Mouse (Mus musculus): ENCODE data around the gene Gpr179. TPM values are rescaled to one million over a fixed set of nuclear protein-coding genes. Genes with fewer than 3 reads are reported as not detected.

Gpr179 gene
- polyA plus RNA-seq, 1 experiment from 2014 or later, result 0.30 TPM

DNA sequence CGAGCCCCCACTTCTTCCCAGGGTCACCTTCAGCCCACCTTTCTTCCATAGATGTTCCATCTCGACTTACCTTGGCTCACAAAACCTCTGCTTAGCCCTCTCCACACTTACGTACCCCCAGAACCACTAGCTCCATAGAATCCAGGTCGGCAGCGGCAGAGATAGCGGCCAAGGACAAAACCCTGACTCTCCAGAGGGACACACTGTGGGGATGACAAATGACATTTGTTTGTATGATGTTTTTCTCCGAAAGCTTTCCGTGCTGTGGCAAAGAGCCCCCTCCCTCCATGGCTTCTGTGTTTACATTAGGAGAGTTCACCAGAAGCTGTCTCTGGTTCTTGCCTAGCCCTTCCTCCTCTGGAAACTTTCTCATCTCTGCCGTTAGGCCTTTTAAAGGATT lies 4.6 kb downstream of the Gpr179 start:
- no peaks in the 10 kb centered on the region for H3K9me3 ChIP-seq (ENCODE audit: control insufficient read depth, low read length)
- no peaks in the 10 kb centered on the region for H3K36me3 ChIP-seq (ENCODE audit: control insufficient read depth, insufficient read depth, low read length)
- H3K27me3 ChIP-seq (ENCODE audit: control insufficient read depth, insufficient read depth, low read length), result no peaks in the 10 kb centered on the region
- no peak for DNase-seq
- no peak overlapping the region for H3K27ac ChIP-seq (replicated peaks; ENCODE audit: low read depth, low read length)
- H3K4me2 ChIP-seq (ENCODE audit: low read length), result no peak overlapping the region
- H3K9ac ChIP-seq (replicated peaks; ENCODE audit: low read length), result no peak overlapping the region
- H3K4me3 ChIP-seq (replicated peaks; ENCODE audit: low read depth, low read length), result no peak overlapping the region
- 86% methylated on average over 9 of the region's 9 CpGs for WGBS
- ATAC-seq (ENCODE audit: low FRiP score, low TSS enrichment), result no peak
- peaks cover 21% of the 10 kb centered on the region for H3K4me1 ChIP-seq (ENCODE audit: control insufficient read depth, insufficient read depth, low read length)

DNA sequence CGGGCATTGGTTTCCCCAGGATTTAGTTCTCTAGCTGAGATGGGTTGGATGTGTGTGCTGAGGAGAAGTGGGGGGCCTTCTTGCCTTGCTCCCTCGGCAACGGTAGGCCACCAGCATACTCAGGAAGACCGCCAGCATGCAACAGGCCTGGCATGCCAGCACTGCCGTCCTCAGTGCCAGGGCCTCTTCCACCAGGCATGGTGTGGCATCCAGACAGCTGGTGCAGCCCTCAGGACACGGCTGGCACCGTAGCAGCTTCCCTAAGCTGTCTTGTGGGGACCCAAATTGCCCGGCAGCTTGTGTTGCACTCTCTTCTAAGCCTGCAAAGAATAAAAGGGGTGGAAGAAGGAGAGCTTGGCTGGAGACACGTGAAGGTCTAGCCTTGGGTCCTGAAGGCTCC lies 5.5 kb downstream of the Gpr179 start:
- no peak overlapping the region for H3K4me2 ChIP-seq (ENCODE audit: low read length)
- no peaks in the 10 kb centered on the region for H3K27me3 ChIP-seq (ENCODE audit: control insufficient read depth, insufficient read depth, low read length)
- DNase-seq, result no peak
- H3K27ac ChIP-seq (replicated peaks; ENCODE audit: low read depth, low read length), result no peak overlapping the region
- WGBS, result 80% methylated on average over 9 of the region's 9 CpGs
- H3K9ac ChIP-seq (replicated peaks; ENCODE audit: low read length), result no peak overlapping the region
- no peaks in the 10 kb centered on the region for H3K36me3 ChIP-seq (ENCODE audit: control insufficient read depth, insufficient read depth, low read length)
- H3K4me3 ChIP-seq (replicated peaks; ENCODE audit: low read depth, low read length), result no peak overlapping the region
- H3K9me3 ChIP-seq (ENCODE audit: control insufficient read depth, low read length), result no peaks in the 10 kb centered on the region
- peaks cover 13% of the 10 kb centered on the region for H3K4me1 ChIP-seq (ENCODE audit: control insufficient read depth, insufficient read depth, low read length)
- ATAC-seq (ENCODE audit: low FRiP score, low TSS enrichment), result no peak

DNA sequence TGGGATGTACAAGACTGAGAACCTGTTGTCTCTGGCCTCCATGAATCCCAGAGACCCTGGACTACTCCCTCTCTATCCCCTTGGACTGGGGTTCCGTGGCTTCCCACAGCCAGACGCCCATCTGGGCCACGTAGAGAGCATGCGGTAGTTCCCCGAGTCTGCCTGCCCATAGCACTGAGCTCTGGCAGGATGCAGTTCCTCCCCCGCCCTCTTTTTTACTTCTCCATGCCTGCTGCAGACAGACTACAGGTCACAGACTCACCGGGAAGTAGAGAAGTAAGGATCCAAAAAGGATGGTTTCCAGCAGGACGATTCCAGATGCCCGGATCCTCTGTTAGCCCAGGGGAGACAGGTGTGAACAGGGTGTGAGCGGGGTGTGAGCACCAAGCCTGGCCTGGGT lies 6.4 kb downstream of the Gpr179 start:
- Histone ChIP-seq H3K36me3 (ENCODE audit: control insufficient read depth, insufficient read depth, low read length) (no peaks in the 10 kb centered on the region), H3K4me1 (ENCODE audit: control insufficient read depth, insufficient read depth, low read length) (peaks cover 10% of the 10 kb centered on the region), H3K9me3 (ENCODE audit: control insufficient read depth, low read length) (no peaks in the 10 kb centered on the region), H3K4me3 (replicated peaks; ENCODE audit: low read depth, low read length) (no peak overlapping the region), H3K9ac (replicated peaks; ENCODE audit: low read length) (no peak overlapping the region), H3K4me2 (ENCODE audit: low read length) (no peak overlapping the region), H3K27ac (replicated peaks; ENCODE audit: low read depth, low read length) (no peak overlapping the region), H3K27me3 (ENCODE audit: control insufficient read depth, insufficient read depth, low read length) (no peaks in the 10 kb centered on the region)
- WGBS, result 85% methylated on average over 10 of the region's 10 CpGs
- ATAC-seq (ENCODE audit: low FRiP score, low TSS enrichment), result no peak
- DNase-seq, result no peak

DNA sequence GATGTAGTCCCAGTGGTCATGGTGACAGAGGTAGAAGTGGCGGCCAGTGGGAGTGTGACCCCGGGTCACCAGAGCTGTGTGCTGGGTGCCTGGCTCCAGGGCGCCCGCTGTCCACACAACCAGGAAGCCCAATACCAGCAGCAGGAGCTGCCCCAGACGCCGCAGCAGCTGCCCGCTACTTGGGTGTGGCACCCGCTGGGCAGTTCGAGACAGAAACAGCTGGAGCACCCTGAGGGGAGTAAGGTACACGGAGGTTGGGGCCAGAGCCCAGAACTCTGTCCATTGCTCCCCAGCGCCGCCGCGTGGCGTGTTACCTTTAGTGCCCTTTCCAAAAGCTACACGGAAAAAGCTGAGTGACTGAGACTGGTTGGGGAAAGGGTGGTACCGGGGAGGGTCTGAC lies 8.3 kb downstream of the Gpr179 start:
- Histone ChIP-seq H3K9me3 (ENCODE audit: control insufficient read depth, low read length) (no peaks in the 10 kb centered on the region), H3K4me2 (ENCODE audit: low read length) (no peak overlapping the region), H3K36me3 (ENCODE audit: control insufficient read depth, insufficient read depth, low read length) (no peaks in the 10 kb centered on the region), H3K27me3 (ENCODE audit: control insufficient read depth, insufficient read depth, low read length) (no peaks in the 10 kb centered on the region), H3K9ac (replicated peaks; ENCODE audit: low read length) (no peak overlapping the region), H3K4me1 (ENCODE audit: control insufficient read depth, insufficient read depth, low read length) (no peaks in the 10 kb centered on the region), H3K27ac (replicated peaks; ENCODE audit: low read depth, low read length) (no peak overlapping the region), H3K4me3 (replicated peaks; ENCODE audit: low read depth, low read length) (no peak overlapping the region)
- DNase-seq (no peak), ATAC-seq (ENCODE audit: low FRiP score, low TSS enrichment) (no peak)
- WGBS, result 26% methylated on average over 17 of the region's 17 CpGs

DNA sequence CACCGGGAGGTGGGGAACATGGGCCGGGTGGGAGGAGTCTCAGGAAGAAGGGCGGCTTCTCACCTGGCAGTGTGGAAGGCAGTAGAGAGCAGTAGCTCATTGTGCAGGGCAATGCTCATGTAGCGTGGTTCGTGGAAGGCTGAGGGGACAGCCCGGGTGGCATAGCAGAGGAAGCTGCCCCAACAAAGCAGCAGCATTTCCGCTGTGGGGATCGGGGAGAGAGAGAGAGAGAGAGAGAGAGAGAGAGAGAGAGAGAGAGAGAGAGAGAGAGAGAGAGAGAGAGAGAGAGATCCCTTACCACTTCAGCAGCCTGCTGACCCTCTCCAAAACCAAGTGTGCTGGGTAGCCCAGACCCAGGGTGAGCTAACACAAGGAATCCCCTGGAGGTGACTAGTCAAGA lies 8.7 kb downstream of the Gpr179 start:
- Histone ChIP-seq H3K4me2 (ENCODE audit: low read length) (no peak overlapping the region), H3K27ac (replicated peaks; ENCODE audit: low read depth, low read length) (no peak overlapping the region), H3K36me3 (ENCODE audit: control insufficient read depth, insufficient read depth, low read length) (no peaks in the 10 kb centered on the region), H3K9me3 (ENCODE audit: control insufficient read depth, low read length) (no peaks in the 10 kb centered on the region), H3K4me1 (ENCODE audit: control insufficient read depth, insufficient read depth, low read length) (no peaks in the 10 kb centered on the region), H3K9ac (replicated peaks; ENCODE audit: low read length) (no peak overlapping the region), H3K4me3 (replicated peaks; ENCODE audit: low read depth, low read length) (no peak overlapping the region), H3K27me3 (ENCODE audit: control insufficient read depth, insufficient read depth, low read length) (no peaks in the 10 kb centered on the region)
- 43% methylated on average over 8 of the region's 8 CpGs for WGBS
- ATAC-seq (ENCODE audit: low FRiP score, low TSS enrichment), result no peak
- DNase-seq, result no peak

DNA sequence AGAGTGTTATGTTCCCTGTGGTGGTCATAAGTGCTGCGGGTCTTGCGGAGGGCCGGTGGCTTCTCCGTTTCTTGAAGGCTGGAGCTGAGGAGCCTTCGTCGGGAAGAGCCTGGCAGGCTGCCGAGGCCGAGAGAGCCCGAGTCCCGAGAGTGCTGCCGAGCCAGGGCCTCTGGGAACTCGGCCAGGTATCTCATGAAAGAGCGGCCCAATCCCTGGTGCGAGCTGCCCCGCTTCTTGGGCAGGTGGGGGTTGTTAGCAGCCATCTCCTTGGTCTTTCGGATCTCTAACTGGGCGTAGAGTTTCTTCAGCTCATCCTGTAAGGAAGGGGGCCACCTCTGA lies 12.9 kb downstream of the Gpr179 start:
- H3K9ac ChIP-seq (replicated peaks; ENCODE audit: low read length), result no peak overlapping the region
- H3K27me3 ChIP-seq (ENCODE audit: control insufficient read depth, insufficient read depth, low read length), result no peaks in the 10 kb centered on the region
- H3K4me2 ChIP-seq (ENCODE audit: low read length), result no peak overlapping the region; the same call in 1 of the 2 replicates
- no peak overlapping the region for H3K4me3 ChIP-seq (replicated peaks; ENCODE audit: low read depth, low read length)
- DNase-seq (peak; percentile 72), ATAC-seq (ENCODE audit: low FRiP score, low TSS enrichment) (no peak)
- H3K9me3 ChIP-seq (ENCODE audit: control insufficient read depth, low read length), result no peaks in the 10 kb centered on the region
- H3K4me1 ChIP-seq (ENCODE audit: control insufficient read depth, insufficient read depth, low read length), result no peaks in the 10 kb centered on the region
- no peaks in the 10 kb centered on the region for H3K36me3 ChIP-seq (ENCODE audit: control insufficient read depth, insufficient read depth, low read length)
- no peak overlapping the region for H3K27ac ChIP-seq (replicated peaks; ENCODE audit: low read depth, low read length)
- 46% methylated on average over 17 of the region's 17 CpGs for WGBS

DNA sequence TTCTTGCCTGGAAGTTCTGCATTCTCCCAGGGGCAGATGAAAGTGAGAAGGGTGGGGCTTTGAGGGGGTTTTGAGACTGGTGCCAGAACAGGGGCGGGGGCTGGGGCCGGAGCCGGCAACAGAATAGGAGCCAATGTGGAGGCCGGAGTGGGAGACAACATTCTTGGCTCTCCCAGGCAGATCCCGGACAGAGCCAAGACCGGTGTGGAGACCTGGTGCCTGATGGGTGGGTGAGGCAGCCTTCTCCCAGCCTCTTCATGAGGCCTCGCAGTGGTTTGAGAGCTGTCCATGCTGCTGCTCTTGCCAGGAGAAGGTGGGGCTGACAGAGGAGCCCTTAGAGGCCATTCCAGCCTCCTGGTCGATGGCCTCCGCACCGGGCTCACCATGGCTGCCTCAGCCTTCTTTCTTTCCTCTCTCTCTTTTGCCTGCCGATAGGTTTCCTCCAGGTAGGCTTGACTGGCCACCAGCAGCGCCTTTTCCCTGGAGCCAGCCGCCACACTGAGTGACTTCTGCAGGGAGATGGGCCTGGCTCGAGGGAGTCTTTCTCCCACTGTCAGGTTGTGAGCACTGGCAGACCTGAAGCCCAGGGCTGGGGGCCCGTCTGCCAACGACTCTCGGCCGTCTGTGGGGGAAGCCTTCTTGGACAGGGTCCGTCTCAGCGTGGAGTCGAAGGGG lies 13.4 kb downstream of the Gpr179 start:
- DNase-seq (no peak), ATAC-seq (ENCODE audit: low FRiP score, low TSS enrichment) (no peak)
- Histone ChIP-seq H3K27me3 (ENCODE audit: control insufficient read depth, insufficient read depth, low read length) (no peaks in the 10 kb centered on the region), H3K4me3 (replicated peaks; ENCODE audit: low read depth, low read length) (no peak overlapping the region), H3K36me3 (ENCODE audit: control insufficient read depth, insufficient read depth, low read length) (no peaks in the 10 kb centered on the region), H3K9me3 (ENCODE audit: control insufficient read depth, low read length) (no peaks in the 10 kb centered on the region), H3K9ac (replicated peaks; ENCODE audit: low read length) (no peak overlapping the region), H3K4me2 (ENCODE audit: low read length) (no peak overlapping the region; the same call in 1 of the 2 replicates), H3K4me1 (ENCODE audit: control insufficient read depth, insufficient read depth, low read length) (no peaks in the 10 kb centered on the region), H3K27ac (replicated peaks; ENCODE audit: low read depth, low read length) (no peak overlapping the region)
- WGBS, result 61% methylated on average over 21 of the region's 21 CpGs

DNA sequence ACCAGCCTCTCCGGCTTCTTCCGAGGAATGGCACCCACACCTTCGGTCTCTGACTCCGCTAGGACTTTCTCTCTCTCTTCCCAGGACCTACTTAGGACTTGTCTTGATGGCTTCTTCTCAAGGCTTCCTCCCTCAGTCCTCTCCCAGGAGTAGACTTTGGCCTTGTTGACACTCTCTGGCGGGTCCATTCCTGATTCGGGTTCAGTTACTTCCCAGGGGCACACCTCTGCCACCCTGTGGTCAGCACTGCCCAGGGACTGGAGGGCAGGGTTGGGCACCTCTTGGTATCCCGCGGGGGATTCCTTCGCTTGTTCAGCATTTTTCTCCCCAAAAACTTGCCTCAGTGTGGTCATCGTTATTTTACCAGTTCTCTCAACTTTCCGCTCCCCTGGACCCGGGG lies 14.5 kb downstream of the Gpr179 start:
- Histone ChIP-seq H3K9ac (replicated peaks; ENCODE audit: low read length) (no peak overlapping the region), H3K36me3 (ENCODE audit: control insufficient read depth, insufficient read depth, low read length) (no peaks in the 10 kb centered on the region), H3K4me1 (ENCODE audit: control insufficient read depth, insufficient read depth, low read length) (no peaks in the 10 kb centered on the region), H3K9me3 (ENCODE audit: control insufficient read depth, low read length) (no peaks in the 10 kb centered on the region), H3K27me3 (ENCODE audit: control insufficient read depth, insufficient read depth, low read length) (no peaks in the 10 kb centered on the region), H3K4me2 (ENCODE audit: low read length) (no peak overlapping the region), H3K27ac (replicated peaks; ENCODE audit: low read depth, low read length) (no peak overlapping the region), H3K4me3 (replicated peaks; ENCODE audit: low read depth, low read length) (no peak overlapping the region)
- no peak for ATAC-seq (ENCODE audit: low FRiP score, low TSS enrichment)
- 87% methylated on average over 12 of the region's 12 CpGs for WGBS
- DNase-seq, result no peak

DNA sequence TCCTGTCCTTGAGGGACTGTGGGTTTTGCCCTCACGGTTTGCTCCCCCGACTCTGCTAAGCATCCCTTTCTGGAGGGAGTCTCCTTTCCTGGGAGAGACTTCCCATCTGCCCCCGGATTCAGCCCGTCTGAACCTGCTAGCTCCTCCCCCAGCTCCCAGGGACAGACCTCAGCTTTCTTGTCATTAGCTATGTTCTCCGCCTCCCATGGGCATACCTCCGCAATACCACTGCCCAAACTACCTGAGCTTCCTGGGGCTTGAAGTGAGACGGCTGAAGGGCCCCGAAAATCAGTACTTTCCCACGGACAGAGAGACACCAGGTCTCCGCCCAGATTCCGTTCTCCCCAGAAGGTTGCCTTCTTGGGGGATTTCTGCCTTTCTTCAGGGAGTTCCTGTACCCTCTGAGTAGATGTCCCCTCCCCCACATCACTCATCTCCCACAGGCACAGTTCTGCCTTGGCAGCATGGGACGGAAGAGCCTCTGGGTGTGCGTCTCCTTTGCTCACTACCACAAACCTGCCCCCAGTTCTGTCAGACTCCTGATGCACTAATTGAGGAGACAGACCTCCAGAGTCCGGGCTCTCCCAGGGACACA lies 15.0 kb downstream of the Gpr179 start:
- DNase-seq (no peak), ATAC-seq (ENCODE audit: low FRiP score, low TSS enrichment) (no peak)
- Histone ChIP-seq H3K27ac (replicated peaks; ENCODE audit: low read depth, low read length) (no peak overlapping the region), H3K36me3 (ENCODE audit: control insufficient read depth, insufficient read depth, low read length) (no peaks in the 10 kb centered on the region), H3K9me3 (ENCODE audit: control insufficient read depth, low read length) (no peaks in the 10 kb centered on the region), H3K9ac (replicated peaks; ENCODE audit: low read length) (no peak overlapping the region), H3K4me2 (ENCODE audit: low read length) (no peak overlapping the region), H3K4me1 (ENCODE audit: control insufficient read depth, insufficient read depth, low read length) (no peaks in the 10 kb centered on the region), H3K27me3 (ENCODE audit: control insufficient read depth, insufficient read depth, low read length) (no peaks in the 10 kb centered on the region), H3K4me3 (replicated peaks; ENCODE audit: low read depth, low read length) (no peak overlapping the region)
- WGBS, result 72% methylated on average over 14 of the region's 14 CpGs

Measured in midbrain, embryonic 14.5 days (tissue).